Mouse (Mus musculus): Measurements from ENCODE around the gene Htr1d.

- TF ChIP-seq POLR2A (IDR thresholded peaks at IDR 0.05; ENCODE audit: low read depth, low read length): no peak
- no peak for TF ChIP-seq CTCF (IDR thresholded peaks at IDR 0.05; ENCODE audit: borderline replicate concordance, insufficient read depth, low read length)
Measured at GRCm38 (mm10) chr4:136411995-136412765, 11.1 kb upstream of the Htr1d start.
